Mouse (Mus musculus): ENCODE data around the gene Hexa. TPM values are rescaled to one million over a fixed set of nuclear protein-coding genes. Genes with fewer than 3 reads are reported as not detected.

Hexa gene
- polyA plus RNA-seq, 1 experiment from 2014 or later = 63.6 TPM

DNA sequence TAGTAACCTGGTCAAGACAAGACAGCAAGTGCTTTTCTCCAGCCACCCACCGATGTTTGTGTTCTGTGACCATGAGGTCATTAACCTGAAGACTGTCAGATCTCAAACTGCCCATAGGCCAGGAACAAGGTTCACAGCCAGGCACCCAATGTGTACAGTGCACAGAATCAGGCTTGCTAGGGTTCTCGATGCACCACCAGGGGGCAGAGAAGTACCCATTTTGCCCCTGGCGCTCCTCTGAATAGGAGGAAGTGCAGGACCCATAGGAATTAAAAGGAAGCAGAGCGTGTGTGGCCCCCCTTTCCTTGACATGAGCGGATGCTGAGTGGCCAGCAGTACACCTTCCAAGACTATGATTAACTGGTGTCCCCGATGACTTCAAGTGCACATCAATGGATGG lies 27.8 kb downstream of the Hexa start:
- Histone ChIP-seq H3K4me3 (no peak overlapping the region), H3K9me3 (no peaks in the 10 kb centered on the region), H3K27me3 (ENCODE audit: insufficient read depth, poor library complexity, severe bottlenecking) (no peaks in the 10 kb centered on the region), H3K4me1 (no peaks in the 10 kb centered on the region), H3K27ac (no peak overlapping the region), H3K36me3 (peaks cover 31% of the 10 kb centered on the region)
- 23% methylated on average over 6 of the region's 6 CpGs for WGBS
- no peak for DNase-seq (ENCODE audit: low spot score)

DNA sequence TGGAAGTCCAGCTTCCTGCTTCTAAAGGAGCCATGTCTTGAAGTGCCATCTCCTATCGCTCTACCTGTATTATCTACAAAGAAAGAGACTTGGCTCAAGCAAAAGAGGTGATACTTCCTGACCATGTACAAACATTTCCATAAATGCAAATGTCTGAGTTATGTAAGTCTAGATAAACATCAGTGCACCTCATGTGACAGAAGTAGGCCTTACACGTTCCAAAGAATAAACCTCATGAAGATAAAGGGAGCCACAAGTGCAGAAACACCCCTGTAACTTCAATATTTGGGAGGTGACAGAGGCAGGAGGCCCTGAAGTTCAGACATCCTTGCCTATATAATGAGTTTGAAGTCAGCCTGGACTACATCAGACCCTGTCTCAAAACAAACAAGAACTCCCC lies 32.5 kb downstream of the Hexa start:
- Histone ChIP-seq H3K27me3 (ENCODE audit: insufficient read depth, poor library complexity, severe bottlenecking) (peaks cover 11% of the 10 kb centered on the region), H3K36me3 (no peaks in the 10 kb centered on the region), H3K27ac (no peak overlapping the region), H3K9me3 (no peaks in the 10 kb centered on the region), H3K4me3 (no peak overlapping the region), H3K4me1 (no peaks in the 10 kb centered on the region)
- WGBS = 72% methylated on average over 2 of the region's 2 CpGs
- no peak for DNase-seq (ENCODE audit: low spot score)

DNA sequence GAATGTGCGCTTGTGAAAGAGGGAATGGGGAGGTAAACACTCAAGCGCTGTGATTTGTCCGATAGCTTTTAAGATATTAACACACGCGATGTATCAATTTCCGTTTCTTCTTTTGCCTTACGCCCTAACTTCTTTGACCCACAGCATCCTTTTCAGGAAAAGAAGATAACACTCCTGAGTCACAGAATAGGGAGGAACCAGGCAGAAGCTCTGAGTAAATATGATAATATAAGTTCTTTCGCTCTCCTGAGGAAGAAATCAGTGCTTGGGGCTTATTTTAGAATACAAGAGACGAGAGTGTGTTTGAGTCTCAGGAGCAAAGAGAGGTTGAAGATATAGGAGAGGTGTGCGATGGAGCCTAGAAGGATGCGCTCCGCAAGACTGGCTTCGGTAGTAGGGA lies 38.1 kb downstream of the Hexa start:
- H3K27me3 ChIP-seq (ENCODE audit: insufficient read depth, poor library complexity, severe bottlenecking) = peaks cover 42% of the 10 kb centered on the region
- WGBS = 14% methylated on average over 13 of the region's 13 CpGs
- H3K4me3 ChIP-seq = peak overlapping the region; percentile 58
- H3K9me3 ChIP-seq = no peaks in the 10 kb centered on the region
- DNase-seq (ENCODE audit: low spot score) = no peak
- no peaks in the 10 kb centered on the region for H3K36me3 ChIP-seq
- H3K27ac ChIP-seq = no peak overlapping the region
- H3K4me1 ChIP-seq = peaks cover 17% of the 10 kb centered on the region

DNA sequence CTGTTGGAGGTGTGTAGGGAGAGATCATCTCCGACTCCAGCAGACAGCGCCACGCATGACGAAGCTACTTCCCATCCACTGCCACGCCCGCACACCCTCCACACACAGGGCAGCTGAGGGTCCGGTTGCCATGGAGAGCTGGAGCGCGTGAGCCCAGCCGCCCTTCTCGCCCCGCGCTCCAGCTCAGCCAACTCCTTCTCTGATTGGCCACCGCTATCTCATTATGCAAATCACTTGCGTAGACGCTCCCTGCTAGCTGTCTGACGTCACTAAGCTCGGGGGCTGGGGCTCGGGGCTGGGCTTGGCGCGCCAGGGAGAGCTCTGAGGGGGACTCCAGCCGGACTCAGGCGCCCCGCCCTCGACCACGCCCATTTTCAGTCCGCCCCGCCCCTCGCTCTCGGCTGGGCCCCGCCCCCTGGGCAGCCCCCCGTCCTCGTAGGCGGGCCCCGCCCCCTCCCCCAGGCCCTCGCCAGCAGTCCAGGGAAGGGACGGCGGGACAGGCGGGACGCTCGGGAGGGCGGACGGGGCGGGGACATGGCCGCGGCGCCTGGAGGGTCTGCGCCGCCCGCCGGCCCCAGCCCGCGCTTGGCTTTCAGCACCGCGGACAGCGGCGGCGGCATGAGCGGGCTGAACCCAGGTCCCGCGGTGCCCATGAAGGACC lies 38.6 kb downstream of the Hexa start, which contains the start of gene Celf6:
Gene Celf6, plus strand, starts transcription at position 74 of the 661 bp plus-strand sequence.
- H3K4me3 ChIP-seq = peak within 1 kb of the TSS; percentile 58
- peak; percentile 100 for DNase-seq (ENCODE audit: low spot score)
- WGBS = under 1% methylated on average over 59 of the region's 61 CpGs
- no peaks in the 10 kb centered on the region for H3K9me3 ChIP-seq
- peaks cover 17% of the 10 kb centered on the region for H3K4me1 ChIP-seq
- no peaks in the 10 kb centered on the region for H3K36me3 ChIP-seq
- H3K27ac ChIP-seq = no peak within 1 kb of the TSS
- H3K27me3 ChIP-seq (ENCODE audit: insufficient read depth, poor library complexity, severe bottlenecking) = peaks cover 42% of the 10 kb centered on the region

DNA sequence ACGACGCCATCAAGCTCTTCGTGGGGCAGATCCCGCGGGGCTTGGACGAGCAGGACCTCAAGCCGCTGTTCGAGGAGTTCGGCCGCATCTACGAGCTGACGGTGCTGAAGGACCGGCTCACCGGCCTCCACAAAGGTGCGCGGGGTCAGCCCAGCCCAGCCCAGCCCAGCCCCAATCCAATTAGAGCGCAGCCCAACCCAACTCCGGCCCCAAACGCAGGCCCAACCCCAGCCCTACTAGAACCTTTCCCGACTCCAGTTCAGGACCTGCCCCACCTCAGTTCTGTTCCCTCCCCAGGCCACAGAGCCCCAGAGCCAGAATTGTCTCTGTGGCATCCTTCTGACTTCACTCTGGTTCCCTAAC lies 39.1 kb downstream of the Hexa start:
- H3K4me3 ChIP-seq = peak overlapping the region; percentile 58
- no peaks in the 10 kb centered on the region for H3K36me3 ChIP-seq
- no peak for DNase-seq (ENCODE audit: low spot score)
- no peak overlapping the region for H3K27ac ChIP-seq
- peaks cover 17% of the 10 kb centered on the region for H3K4me1 ChIP-seq
- peaks cover 42% of the 10 kb centered on the region for H3K27me3 ChIP-seq (ENCODE audit: insufficient read depth, poor library complexity, severe bottlenecking)
- WGBS = under 1% methylated on average over 18 of the region's 20 CpGs
- no peaks in the 10 kb centered on the region for H3K9me3 ChIP-seq

DNA sequence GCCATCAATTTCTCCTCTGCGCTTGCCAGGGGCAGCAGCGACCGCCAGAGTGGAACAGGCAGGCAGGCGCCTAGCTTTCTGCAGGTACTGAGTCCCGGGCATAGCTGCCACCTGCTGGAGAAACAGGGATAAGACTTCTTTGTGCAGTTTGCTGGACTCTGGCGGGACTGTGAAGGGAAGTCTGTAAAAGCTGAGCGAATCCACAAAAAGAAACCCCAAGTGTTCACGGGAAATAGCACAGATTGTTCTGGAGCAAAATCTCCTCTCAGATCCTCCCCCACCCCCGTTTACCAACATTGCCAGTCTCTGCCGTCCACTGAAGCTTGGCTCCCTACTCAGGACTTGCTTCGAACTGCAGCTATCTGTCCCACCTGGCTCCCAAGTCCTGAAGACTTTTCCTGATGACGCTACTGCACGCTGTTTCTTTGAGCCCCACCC lies 45.5 kb downstream of the Hexa start:
- Histone ChIP-seq H3K27ac (no peak overlapping the region), H3K4me3 (peak overlapping the region; percentile 42), H3K36me3 (no peaks in the 10 kb centered on the region), H3K27me3 (ENCODE audit: insufficient read depth, poor library complexity, severe bottlenecking) (peaks cover 49% of the 10 kb centered on the region), H3K9me3 (no peaks in the 10 kb centered on the region), H3K4me1 (peaks cover 6% of the 10 kb centered on the region; the same call in 1 of the 2 replicates)
- peak; percentile 88 for DNase-seq (ENCODE audit: low spot score)
- 6% methylated on average over 13 of the region's 13 CpGs for WGBS

DNA sequence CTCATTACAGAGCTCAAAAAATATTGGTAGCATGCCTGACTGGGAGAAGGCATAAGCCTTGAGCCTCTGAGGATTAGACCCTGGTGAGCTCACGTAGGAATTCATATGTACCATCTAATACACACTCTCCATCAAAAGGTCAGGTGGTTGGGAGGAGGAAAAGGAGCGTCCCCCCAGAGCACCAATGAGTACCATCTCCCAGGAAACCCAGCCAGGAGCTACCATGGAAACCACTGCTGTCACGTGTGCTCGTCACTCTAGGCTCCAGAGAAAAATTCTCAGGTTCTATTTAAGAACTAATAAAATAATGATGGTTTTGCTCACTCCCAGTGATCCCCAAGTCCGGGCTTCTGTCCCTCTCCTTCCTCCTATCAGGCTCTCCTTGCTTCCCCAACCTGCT lies 48.9 kb downstream of the Hexa start:
- H3K9me3 ChIP-seq = no peaks in the 10 kb centered on the region
- H3K27me3 ChIP-seq (ENCODE audit: insufficient read depth, poor library complexity, severe bottlenecking) = peaks cover 53% of the 10 kb centered on the region
- 58% methylated on average over 5 of the region's 5 CpGs for WGBS
- peaks cover 6% of the 10 kb centered on the region; the same call in 1 of the 2 replicates for H3K4me1 ChIP-seq
- no peak overlapping the region for H3K4me3 ChIP-seq
- no peaks in the 10 kb centered on the region for H3K36me3 ChIP-seq
- H3K27ac ChIP-seq = no peak overlapping the region
- DNase-seq (ENCODE audit: low spot score) = no peak

DNA sequence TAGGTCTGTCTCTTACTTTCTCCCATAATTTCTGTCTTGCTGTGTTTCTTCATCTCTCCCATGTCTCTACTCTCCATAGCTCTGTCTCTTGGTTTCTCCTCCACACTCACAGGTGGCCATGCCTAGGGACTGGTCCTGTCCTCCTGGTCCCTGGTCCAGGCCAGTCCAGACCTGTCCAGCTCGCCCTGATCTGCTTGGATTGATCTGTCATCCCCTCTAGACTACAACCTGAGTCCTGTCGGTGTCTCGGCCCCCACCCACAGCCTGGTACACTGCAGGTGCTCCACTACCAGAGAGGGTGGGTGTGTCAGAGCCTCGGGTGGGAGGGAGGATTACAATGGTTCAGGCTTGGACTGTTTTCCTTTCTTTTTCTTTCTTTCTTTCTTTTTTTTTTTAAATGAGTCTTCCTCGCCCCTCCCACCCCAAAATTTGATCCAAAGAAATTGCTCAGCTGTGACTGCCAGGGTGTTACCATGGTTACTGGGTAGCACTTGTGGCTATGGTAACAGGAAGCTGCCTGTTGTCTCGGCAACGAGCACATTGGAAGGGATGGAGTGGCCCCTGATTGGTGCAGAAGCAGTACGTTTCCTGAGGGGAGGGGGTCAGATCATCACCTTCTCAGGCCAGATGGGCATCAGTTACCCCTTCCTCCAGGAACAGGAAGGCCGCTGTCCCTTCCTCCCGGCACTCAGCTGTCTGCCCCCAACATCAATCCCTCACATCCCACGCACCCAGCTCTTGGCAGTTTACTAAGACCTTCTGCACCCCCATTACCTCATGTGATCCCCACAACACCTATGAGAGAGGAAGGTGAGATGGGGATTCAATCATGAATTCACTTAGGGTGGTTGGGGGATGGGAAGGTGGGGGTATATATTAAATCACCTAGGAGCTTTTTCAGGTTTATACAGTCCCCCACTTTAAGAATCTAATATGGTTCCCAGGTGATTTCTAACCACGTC lies 49.7 kb downstream of the Hexa start:
- H3K27ac ChIP-seq = no peak overlapping the region
- H3K9me3 ChIP-seq = no peaks in the 10 kb centered on the region
- peaks cover 49% of the 10 kb centered on the region for H3K27me3 ChIP-seq (ENCODE audit: insufficient read depth, poor library complexity, severe bottlenecking)
- 45% methylated on average over 12 of the region's 12 CpGs for WGBS
- no peaks in the 10 kb centered on the region for H3K36me3 ChIP-seq
- no peak overlapping the region for H3K4me3 ChIP-seq
- H3K4me1 ChIP-seq = peaks cover 6% of the 10 kb centered on the region; the same call in 1 of the 2 replicates
- no peak for DNase-seq (ENCODE audit: low spot score)

DNA sequence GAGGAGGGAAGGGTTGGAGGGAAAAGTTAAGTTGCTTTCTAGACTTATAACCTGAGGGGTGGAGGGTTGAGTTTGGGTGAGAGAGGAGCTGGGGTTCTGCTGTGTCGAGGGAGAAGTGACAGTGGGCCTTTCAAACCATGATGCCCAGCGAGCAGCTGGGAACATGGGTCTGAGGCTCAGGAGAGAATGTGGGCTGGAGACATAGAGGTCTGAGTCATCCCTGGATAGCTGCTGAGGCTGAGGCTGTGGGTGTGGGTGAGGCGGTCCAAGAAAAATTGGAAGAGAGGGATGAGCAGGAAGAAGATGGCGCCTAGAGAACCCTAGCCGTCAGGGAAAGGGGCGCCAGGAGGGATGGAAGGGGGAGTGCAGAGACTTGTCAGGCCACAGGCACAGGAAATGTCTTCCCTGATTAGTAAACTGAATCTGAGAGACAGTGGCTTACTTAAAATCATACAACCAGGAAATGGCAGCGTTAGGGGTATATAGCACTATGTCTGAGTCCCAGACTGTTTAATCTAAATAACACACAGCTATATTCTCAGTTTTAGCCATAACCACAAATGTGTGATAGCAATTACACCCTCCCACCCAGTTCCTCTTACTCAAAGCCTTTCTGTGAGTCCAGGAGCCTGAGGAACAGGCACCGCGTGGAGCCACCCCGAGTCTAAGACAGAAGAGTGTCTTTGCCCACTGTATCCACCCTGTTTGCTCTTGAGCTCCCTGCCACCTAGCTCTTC lies 50.5 kb downstream of the Hexa start:
- no peak for DNase-seq (ENCODE audit: low spot score)
- Histone ChIP-seq H3K27me3 (ENCODE audit: insufficient read depth, poor library complexity, severe bottlenecking) (peaks cover 47% of the 10 kb centered on the region), H3K4me1 (peaks cover 5% of the 10 kb centered on the region; the same call in 1 of the 2 replicates), H3K36me3 (no peaks in the 10 kb centered on the region), H3K9me3 (no peaks in the 10 kb centered on the region), H3K4me3 (no peak overlapping the region), H3K27ac (no peak overlapping the region)
- 75% methylated on average over 10 of the region's 10 CpGs for WGBS

DNA sequence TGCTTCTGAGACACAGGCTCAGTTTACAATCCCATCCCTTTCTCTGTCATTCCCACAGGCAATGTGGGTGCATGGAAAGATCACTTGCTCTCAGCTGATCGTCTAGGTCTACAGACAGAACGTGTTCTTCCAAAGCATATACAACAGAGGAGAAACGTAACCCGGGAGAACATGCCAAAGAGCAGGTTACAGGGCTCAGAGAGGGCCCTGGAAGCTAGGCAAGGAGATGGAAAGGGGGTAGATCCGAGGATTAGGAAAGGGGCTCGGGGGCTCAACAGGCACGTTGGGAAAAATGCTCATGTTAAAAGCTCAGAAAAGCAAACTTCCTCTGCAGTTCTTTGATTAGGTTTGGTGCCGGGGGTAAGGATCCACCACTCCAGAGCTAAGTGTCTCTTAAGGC lies 62.3 kb downstream of the Hexa start:
- WGBS = 68% methylated on average over 8 of the region's 8 CpGs
- no peak for DNase-seq (ENCODE audit: low spot score)
- Histone ChIP-seq H3K27ac (no peak overlapping the region), H3K27me3 (ENCODE audit: insufficient read depth, poor library complexity, severe bottlenecking) (peaks cover 44% of the 10 kb centered on the region), H3K9me3 (no peaks in the 10 kb centered on the region), H3K36me3 (no peaks in the 10 kb centered on the region), H3K4me1 (peaks cover 5% of the 10 kb centered on the region; the same call in 1 of the 2 replicates), H3K4me3 (no peak overlapping the region)

DNA sequence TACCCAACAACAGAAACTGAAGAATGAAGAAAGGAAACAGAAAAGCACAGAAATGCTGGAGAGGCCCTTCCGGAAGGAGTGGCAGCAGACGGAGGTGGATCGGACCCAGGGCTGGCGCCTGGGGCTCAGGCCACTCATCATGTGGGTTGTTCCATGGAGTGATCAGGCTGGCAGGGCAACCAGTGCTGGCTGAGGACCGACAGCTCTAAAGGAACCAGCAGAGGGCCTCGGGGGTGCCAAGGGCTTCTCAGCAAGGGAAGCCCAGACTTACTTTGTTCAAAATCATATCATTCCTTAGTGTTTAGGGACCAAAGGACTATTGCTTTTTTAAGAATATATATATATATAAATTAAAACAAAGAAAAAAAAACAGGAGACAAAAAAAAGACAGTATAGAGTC lies 66.6 kb downstream of the Hexa start:
- Histone ChIP-seq H3K27ac (no peak overlapping the region), H3K36me3 (no peaks in the 10 kb centered on the region), H3K4me3 (no peak overlapping the region), H3K9me3 (no peaks in the 10 kb centered on the region), H3K4me1 (peaks cover 5% of the 10 kb centered on the region; the same call in 1 of the 2 replicates), H3K27me3 (ENCODE audit: insufficient read depth, poor library complexity, severe bottlenecking) (peaks cover 39% of the 10 kb centered on the region)
- WGBS = 43% methylated on average over 6 of the region's 6 CpGs
- DNase-seq (ENCODE audit: low spot score) = no peak

DNA sequence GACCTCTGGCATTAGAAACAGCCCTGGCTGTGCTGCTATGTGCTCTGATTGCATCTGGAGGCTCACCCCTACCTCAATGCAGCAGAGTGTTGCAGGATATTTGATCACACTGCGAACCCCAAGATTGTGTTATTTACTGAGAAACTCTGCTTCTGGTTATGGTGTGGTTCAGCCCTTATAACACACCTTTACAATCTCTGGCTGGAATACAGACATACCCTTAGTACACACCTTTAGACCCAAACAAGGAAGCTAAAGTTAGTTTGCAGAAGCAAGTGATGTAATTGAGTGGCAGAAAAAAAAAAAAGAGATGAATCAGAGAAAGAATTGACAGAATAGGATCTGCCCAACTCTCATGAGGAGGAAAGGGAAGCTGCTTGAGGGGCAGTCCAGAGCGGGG lies 71.6 kb downstream of the Hexa start:
- Histone ChIP-seq H3K9me3 (no peaks in the 10 kb centered on the region), H3K27me3 (ENCODE audit: insufficient read depth, poor library complexity, severe bottlenecking) (no peaks in the 10 kb centered on the region), H3K27ac (no peak overlapping the region), H3K4me1 (no peaks in the 10 kb centered on the region), H3K36me3 (no peaks in the 10 kb centered on the region), H3K4me3 (no peak overlapping the region)
- DNase-seq (ENCODE audit: low spot score) = no peak
- WGBS = 84% methylated on average over 2 of the region's 2 CpGs

Measured in heart, embryonic 10.5 days (tissue).